Mouse (Mus musculus) intestine, embryonic 14.5 days (tissue): ENCODE measurements at regions not wholly inside any gene's neighbourhood (a gene's known extent, or its start where the extent isn't known, plus 50 kb on each side); places are given as distances from the start of the nearest gene placed in this dataset.

Experiments used
- ATAC-seq: fragments of 200-750 bp; cut with Nextera tagmentation; replicated peaks from 2 replicates; pipeline ENCODE4 v1.8.0; 2017; ENCODE audit warnings: low read depth, moderate number of reproducible peaks, moderate TSS enrichment, moderate library complexity; ENCODE audit not compliant: low FRiP score, low TSS enrichment
- DNase-seq: peaks from one replicate; pipeline ENCODE4 v3.0.0-alpha.2; 2018; ENCODE audit warnings: low spot score
- H3K27ac ChIP-seq: fragments of 300-500 bp; sonication (generic); 2 replicates; pipeline ENCODE4 v1.5.1; 2014; ENCODE audit warnings: low read depth, mild to moderate bottlenecking, control low read depth
- H3K27me3 ChIP-seq: fragments of 300-500 bp; sonication (generic); replicated peaks from 2 replicates; pipeline ENCODE4 v1.6.1; 2014; ENCODE audit warnings: low read length, control low read depth; ENCODE audit not compliant: control insufficient read depth, insufficient read depth
- H3K36me3 ChIP-seq: fragments of 300-500 bp; sonication (generic); 2 replicates; pipeline ENCODE4 v1.6.1; 2014; ENCODE audit warnings: low read length, control low read depth; ENCODE audit not compliant: control insufficient read depth, insufficient read depth
- H3K4me1 ChIP-seq: fragments of 300-500 bp; sonication (generic); replicated peaks from 2 replicates; pipeline ENCODE4 v1.6.1; 2014; ENCODE audit warnings: low read length, control low read depth, mixed read lengths; ENCODE audit not compliant: control insufficient read depth, insufficient read depth
- H3K4me2 ChIP-seq: fragments of 300-500 bp; sonication (generic); 2 replicates; pipeline ENCODE4 v1.6.1; 2014; ENCODE audit warnings: low read length
- H3K4me3 ChIP-seq: fragments of 300-500 bp; sonication (generic); 2 replicates; pipeline ENCODE4 v1.5.1; 2014; ENCODE audit warnings: low read depth, low read length, control low read depth, mixed read lengths
- H3K9ac ChIP-seq: fragments of 300-500 bp; sonication (generic); 2 replicates; pipeline ENCODE4 v1.6.1; 2014; ENCODE audit warnings: mild to moderate bottlenecking, low read length
- H3K9me3 ChIP-seq: fragments of 300-500 bp; sonication (generic); 2 replicates; pipeline ENCODE4 v1.6.1; 2016; ENCODE audit warnings: low read length, control low read depth; ENCODE audit not compliant: control insufficient read depth
- WGBS: fragments of 180-500 bp; shearing (Covaris S2); extraction: QIAGEN DNeasy Blood & Tissue Kit; methylation state at CpG from one replicate; pipeline ENCODE4 v1.1.7; 2014; 5-methylcytosine and 5-hydroxymethylcytosine counted together

- Histone ChIP-seq H3K9ac (no peak overlapping the region), H3K4me2 (no peak overlapping the region), H3K4me1 (no peaks in the 10 kb centered on the region), H3K9me3 (no peaks in the 10 kb centered on the region), H3K27ac (no peak overlapping the region), H3K36me3 (no peaks in the 10 kb centered on the region), H3K4me3 (no peak overlapping the region), H3K27me3 (no peaks in the 10 kb centered on the region)
- ATAC-seq (no peak), DNase-seq (no peak)
- WGBS: 72% methylated on average over 3 of the region's 3 CpGs
Observed at GRCm38 (mm10) chr8:76309200-76309599, 590.0 kb upstream of the Nr3c2 start.

GRCm38 (mm10) chr8:76328540-76328939 is 570.7 kb upstream of the Nr3c2 start:
- DNase-seq (no peak), ATAC-seq (no peak)
- 53% methylated on average over 1 of the region's 1 CpGs for WGBS
- H3K4me1 ChIP-seq: no peaks in the 10 kb centered on the region
- H3K4me3 ChIP-seq: no peak overlapping the region
- H3K27ac ChIP-seq: no peak overlapping the region
- H3K9ac ChIP-seq: no peak overlapping the region
- H3K9me3 ChIP-seq: no peaks in the 10 kb centered on the region
- no peaks in the 10 kb centered on the region for H3K36me3 ChIP-seq
- H3K27me3 ChIP-seq: no peaks in the 10 kb centered on the region
- H3K4me2 ChIP-seq: no peak overlapping the region

GRCm38 (mm10) chr8:76343072-76343471 is 556.2 kb upstream of the Nr3c2 start:
- H3K9me3 ChIP-seq: no peaks in the 10 kb centered on the region
- H3K4me1 ChIP-seq: no peaks in the 10 kb centered on the region
- no peaks in the 10 kb centered on the region for H3K36me3 ChIP-seq
- no peak overlapping the region for H3K9ac ChIP-seq
- no peak overlapping the region for H3K4me2 ChIP-seq
- no peak overlapping the region for H3K4me3 ChIP-seq
- DNase-seq (no peak), ATAC-seq (no peak)
- H3K27ac ChIP-seq: no peak overlapping the region
- 57% methylated on average over 2 of the region's 2 CpGs for WGBS
- H3K27me3 ChIP-seq: no peaks in the 10 kb centered on the region

DNA sequence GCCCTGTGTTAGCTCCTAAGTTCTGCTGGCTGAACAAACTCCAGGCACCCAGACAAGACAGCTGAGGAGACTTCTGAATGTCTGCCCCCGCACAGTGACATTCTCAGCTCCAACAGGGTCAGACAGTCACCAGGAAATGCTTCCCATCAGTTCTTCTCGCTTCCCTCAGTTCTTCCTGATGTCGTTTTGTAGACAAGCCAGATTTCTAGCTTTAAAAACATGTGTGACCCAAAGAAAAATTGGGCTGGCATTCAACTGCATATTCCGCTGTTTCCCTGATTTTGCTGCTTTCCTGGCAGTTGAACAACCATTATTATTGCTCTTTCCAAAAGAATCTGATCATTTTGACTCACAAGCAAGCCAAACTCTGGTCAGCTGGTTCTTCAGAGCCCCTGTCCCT is 553.1 kb upstream of the Nr3c2 start:
- ATAC-seq (no peak), DNase-seq (no peak)
- Histone ChIP-seq H3K36me3 (no peaks in the 10 kb centered on the region), H3K9me3 (no peaks in the 10 kb centered on the region), H3K27ac (no peak overlapping the region), H3K4me2 (no peak overlapping the region), H3K4me1 (no peaks in the 10 kb centered on the region), H3K4me3 (no peak overlapping the region), H3K27me3 (no peaks in the 10 kb centered on the region), H3K9ac (no peak overlapping the region)
- WGBS: 61% methylated on average over 4 of the region's 4 CpGs

DNA sequence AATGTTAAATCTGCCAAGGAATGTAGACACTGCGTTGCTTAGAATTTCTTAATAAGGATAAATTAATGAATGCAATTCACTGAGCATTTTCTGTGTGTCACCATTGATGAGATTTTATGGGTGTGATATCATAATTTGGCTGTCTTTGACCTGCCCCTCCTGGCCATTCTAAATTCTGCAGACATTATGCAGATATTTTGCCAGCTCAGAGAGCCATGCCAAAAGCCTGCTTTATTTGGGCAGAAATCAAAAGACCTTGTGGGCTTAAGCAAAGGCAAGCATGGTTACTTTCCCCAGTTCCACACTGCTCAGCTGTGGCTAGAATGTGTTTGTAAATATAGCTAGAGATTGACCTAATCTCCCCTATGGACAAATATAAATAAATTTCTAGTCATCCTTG is 552.4 kb upstream of the Nr3c2 start:
- DNase-seq: no peak
- Histone ChIP-seq H3K4me1 (no peaks in the 10 kb centered on the region), H3K27me3 (no peaks in the 10 kb centered on the region), H3K36me3 (no peaks in the 10 kb centered on the region), H3K4me2 (no peak overlapping the region), H3K4me3 (no peak overlapping the region), H3K9ac (no peak overlapping the region), H3K27ac (no peak overlapping the region), H3K9me3 (no peaks in the 10 kb centered on the region)
- ATAC-seq: no peak
- 83% methylated on average over 1 of the region's 1 CpGs for WGBS

DNA sequence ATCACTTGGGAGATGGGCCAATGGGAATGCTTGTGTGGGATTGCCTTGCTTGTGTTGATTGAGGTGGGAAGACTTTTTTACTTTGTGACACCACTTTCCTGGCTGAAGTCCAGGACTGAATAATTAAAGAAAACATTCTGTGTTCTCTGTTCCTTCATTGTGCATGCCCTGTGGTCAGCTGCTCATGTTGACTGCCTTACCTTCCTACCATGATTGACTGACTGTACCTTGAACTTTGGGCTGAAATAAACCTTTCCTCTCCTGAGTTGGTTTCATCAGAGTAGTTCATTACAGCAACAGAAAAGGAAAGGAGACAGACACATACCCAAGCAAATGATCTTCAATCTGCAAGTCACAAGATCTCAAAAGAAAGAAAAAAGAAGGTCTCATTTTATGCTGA is 524.9 kb upstream of the Nr3c2 start:
- no peaks in the 10 kb centered on the region for H3K27me3 ChIP-seq
- no peak for DNase-seq
- H3K4me1 ChIP-seq: no peaks in the 10 kb centered on the region
- no peak overlapping the region for H3K4me2 ChIP-seq
- no peak overlapping the region for H3K4me3 ChIP-seq
- H3K36me3 ChIP-seq: no peaks in the 10 kb centered on the region
- ATAC-seq: no peak
- H3K9ac ChIP-seq: no peak overlapping the region
- no peaks in the 10 kb centered on the region for H3K9me3 ChIP-seq
- no peak overlapping the region for H3K27ac ChIP-seq

DNA sequence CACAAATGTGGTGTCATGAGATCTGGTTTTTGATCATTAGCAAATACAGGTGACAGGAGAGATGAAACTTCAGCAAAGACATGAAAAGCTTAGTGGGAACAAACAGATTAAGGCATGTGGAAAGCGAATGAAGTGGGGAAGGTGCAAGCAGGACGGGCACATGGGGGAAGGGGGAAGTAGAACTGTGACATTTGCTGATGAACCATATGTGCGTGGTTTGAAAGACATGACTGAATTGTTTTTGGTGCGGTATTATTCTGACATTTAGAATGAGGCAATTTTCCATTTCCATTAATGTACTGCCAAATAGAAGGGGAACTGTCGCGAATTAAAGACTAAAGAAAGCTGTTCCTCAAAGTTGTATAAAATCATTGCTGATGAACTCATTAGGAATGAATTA is 521.5 kb upstream of the Nr3c2 start:
- H3K9ac ChIP-seq: no peak overlapping the region
- no peak overlapping the region for H3K4me3 ChIP-seq
- no peaks in the 10 kb centered on the region for H3K9me3 ChIP-seq
- no peaks in the 10 kb centered on the region for H3K4me1 ChIP-seq
- WGBS: 86% methylated on average over 6 of the region's 6 CpGs
- no peak overlapping the region for H3K4me2 ChIP-seq
- H3K27ac ChIP-seq: no peak overlapping the region
- H3K36me3 ChIP-seq: no peaks in the 10 kb centered on the region
- no peaks in the 10 kb centered on the region for H3K27me3 ChIP-seq
- no peak for DNase-seq
- no peak for ATAC-seq

GRCm38 (mm10) chr8:76381643-76382042 is 517.6 kb upstream of the Nr3c2 start:
- no peak overlapping the region for H3K27ac ChIP-seq
- no peaks in the 10 kb centered on the region for H3K9me3 ChIP-seq
- no peak overlapping the region for H3K4me2 ChIP-seq
- ATAC-seq (no peak), DNase-seq (no peak)
- H3K9ac ChIP-seq: no peak overlapping the region
- H3K4me3 ChIP-seq: no peak overlapping the region
- 65% methylated on average over 2 of the region's 2 CpGs for WGBS
- H3K4me1 ChIP-seq: no peaks in the 10 kb centered on the region
- H3K36me3 ChIP-seq: no peaks in the 10 kb centered on the region
- no peaks in the 10 kb centered on the region for H3K27me3 ChIP-seq

DNA sequence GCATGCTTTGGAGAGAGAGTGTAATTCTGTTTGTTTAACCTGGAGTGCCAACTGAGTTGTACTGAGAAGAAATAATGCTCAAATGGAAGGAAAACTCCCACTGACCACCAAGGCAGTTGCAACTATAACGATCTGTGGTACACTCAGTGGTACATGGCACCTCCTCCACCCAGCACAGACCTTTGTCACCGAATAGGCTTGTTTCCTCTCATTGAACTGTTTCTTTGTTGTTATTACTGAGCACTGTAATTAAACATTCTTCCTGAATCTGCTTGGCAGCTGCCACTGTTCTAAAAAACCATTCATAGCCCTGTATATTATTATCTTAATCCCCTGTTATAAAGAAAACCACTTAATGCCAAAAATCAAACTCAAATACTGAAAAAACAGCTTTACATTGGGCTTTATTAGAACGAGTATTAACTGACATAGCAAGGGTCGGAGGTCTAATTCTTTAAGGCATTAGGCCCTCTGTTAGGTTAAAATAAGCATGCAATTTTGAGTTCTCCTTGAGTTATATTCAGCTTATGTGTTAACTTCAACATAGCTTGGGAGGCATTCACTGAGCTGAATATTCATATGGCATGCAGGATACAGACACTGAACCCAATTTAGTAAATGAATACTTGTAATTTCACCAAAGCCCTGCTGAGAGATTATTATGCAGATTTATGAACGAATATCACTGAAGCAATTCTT is 515.5 kb upstream of the Nr3c2 start:
- no peaks in the 10 kb centered on the region for H3K9me3 ChIP-seq
- no peaks in the 10 kb centered on the region for H3K27me3 ChIP-seq
- H3K27ac ChIP-seq: no peak overlapping the region
- H3K9ac ChIP-seq: no peak overlapping the region
- H3K36me3 ChIP-seq: no peaks in the 10 kb centered on the region
- no peak overlapping the region for H3K4me3 ChIP-seq
- H3K4me1 ChIP-seq: no peaks in the 10 kb centered on the region
- WGBS: 78% methylated on average over 5 of the region's 5 CpGs
- no peak for DNase-seq
- H3K4me2 ChIP-seq: no peak overlapping the region
- no peak for ATAC-seq
